Mouse (Mus musculus) layer of hippocampus, adult 18-20 months (tissue): Measurements from ENCODE around the gene Treml2. TPM values are rescaled to one million over a fixed set of nuclear protein-coding genes. Genes with fewer than 3 reads are reported as not detected.
A peak's percentile ranks its signal among the peaks of the same experiment; 100 is the strongest.
"Not testable (repeated sequence)": the region's sequence is repeated elsewhere in the genome, so short reads cannot be mapped to it uniquely, and the experiment has no call there.

Source experiments
- DNase-seq, 2 experiments: peaks; one replicate each; pipeline ENCODE4 v3.0.0; 2022; ENCODE audit warnings: low spot score in 2 of 2
- total RNA-seq, 2 experiments: library from RNA; stranded (reverse); gene quantifications; 2 replicates each; pipeline ENCODE4 v1.2.3; 2021

Treml2 gene
- total RNA-seq, 2 experiments from 2014 or later = 0.22 to 0.36 TPM

DNA sequence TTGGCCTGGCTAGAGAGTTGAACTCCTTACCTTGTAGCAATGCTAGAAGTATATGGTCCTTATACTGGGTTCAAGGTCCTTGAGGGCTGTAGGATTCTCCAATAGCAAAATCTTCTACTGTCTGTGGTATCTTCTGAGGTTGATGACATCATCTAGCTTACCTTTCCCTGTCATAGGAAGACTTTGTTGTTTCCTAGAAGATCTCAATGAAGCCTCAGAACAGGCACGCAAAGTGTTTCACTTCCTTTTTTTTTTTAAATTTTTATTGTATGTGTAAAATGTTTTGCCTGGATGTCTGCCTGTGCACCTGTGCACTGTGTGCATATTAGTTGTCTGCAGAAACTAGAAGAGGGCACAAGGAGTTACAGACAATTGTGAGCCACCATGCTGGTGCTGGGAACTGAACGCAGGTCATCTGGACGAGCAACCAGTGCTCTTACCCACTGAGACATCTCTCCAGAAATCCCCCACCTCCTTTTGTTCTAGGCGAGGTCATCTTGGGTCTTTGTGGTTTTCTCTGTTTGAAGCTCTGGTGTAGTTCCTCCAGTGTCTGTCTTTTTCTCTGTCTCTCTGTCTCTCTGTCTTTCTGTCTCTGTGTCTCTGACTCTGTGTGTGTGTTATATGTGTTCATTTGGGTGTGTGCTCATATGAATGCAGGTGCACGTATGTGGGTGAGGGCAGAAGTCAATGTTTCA, 5.7 kb upstream of the Treml2 start:
- DNase-seq = no peak

DNA sequence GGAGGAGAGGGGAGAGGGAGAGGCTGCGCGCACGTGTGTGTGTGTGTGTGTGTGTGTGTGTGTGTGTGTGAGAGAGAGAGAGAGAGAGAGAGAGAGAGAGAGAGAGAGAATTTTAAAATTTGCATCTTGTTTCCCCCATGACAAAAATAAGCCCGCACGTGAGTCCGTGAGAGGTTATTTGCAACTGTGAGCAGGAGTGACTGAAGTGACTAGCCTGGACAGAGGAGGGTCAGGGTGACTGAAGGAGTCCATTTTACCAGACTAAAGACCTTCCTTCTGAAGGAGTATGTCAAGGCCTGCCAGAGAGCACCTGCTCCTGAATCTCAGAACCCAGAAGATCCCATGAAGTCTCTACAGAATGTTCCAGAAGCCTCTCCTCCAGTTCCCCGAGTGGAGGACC, 458 bp downstream of the Treml2 start:
- no peak for DNase-seq

DNA sequence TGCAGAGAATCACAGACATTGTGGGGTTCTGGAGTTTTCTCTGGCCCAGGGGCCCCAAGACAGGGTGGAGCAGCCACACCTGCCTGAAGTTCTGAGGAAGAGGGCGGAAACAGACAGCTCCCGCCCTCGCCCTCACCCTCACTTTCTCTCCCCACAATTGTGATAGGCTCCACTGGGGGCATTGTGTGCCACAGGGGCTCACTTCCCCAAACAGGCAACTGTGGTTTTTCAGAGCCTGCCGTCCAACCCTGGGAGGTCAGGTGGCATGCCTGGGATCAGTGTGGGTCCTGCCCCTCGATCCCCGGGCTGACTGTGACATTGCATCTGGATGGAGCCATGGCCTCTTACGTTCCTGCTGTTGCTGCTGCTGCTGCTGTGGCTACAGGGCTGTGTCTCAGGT, 901 bp downstream of the Treml2 start:
- no peak for DNase-seq

DNA sequence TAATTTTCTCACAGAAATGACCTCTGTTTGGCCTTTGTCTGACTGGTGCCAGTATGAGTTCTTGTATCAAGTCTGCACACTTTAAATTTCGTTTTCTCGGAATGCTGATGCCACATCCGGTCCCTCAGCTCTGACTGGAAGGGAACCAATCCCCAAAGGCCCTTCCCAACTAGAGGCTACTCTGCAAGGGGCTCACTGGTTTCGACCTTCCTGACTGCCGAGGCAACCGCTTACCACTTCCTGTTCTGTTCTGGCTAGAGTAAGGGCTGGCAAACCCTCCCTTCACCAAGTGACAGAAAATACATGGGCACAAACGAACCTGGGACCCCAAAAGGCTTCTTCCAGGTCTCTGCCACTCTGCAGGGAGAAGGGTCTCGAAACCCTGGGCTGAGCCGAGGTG, 1.6 kb downstream of the Treml2 start:
- DNase-seq = no peak

DNA sequence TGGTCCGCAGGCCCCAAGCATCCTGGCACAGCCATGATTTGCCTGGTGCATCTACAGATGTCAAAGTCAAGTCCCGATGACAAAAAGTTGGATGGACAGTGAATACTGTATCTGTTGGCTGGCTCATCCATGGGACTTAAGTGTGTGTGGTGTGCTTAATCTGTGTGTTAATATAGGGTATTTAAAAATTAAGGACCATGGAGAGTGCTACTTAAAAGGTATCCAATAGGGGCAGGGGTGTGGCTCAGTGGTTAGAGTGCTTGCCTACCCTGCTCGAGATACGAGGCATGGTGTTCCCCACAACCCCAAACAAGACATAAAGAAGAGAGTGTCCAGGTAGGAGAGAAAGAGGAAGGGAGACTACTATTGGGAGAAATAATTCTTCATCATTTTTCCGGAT, 2.5 kb downstream of the Treml2 start:
- DNase-seq = no peak

DNA sequence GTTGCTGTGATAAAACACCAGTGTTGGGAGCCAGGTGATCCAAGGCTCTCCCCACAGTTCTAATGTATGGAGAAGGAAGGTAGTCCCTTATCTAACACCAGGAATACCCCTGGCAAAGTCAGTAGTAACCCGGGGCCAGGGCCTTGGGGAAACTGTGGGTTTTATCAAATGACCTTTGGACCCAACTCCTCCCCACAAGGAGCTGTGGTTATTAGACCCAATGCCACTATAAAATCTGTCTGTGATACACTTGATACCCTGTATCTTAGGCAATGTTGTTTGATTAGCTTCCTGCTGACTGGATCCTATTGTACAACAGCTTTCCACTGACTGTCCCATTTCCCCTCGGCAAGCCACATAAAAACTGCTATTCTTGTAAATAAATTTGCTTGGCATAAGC, 12.8 kb downstream of the Treml2 start:
- no peak for DNase-seq

DNA sequence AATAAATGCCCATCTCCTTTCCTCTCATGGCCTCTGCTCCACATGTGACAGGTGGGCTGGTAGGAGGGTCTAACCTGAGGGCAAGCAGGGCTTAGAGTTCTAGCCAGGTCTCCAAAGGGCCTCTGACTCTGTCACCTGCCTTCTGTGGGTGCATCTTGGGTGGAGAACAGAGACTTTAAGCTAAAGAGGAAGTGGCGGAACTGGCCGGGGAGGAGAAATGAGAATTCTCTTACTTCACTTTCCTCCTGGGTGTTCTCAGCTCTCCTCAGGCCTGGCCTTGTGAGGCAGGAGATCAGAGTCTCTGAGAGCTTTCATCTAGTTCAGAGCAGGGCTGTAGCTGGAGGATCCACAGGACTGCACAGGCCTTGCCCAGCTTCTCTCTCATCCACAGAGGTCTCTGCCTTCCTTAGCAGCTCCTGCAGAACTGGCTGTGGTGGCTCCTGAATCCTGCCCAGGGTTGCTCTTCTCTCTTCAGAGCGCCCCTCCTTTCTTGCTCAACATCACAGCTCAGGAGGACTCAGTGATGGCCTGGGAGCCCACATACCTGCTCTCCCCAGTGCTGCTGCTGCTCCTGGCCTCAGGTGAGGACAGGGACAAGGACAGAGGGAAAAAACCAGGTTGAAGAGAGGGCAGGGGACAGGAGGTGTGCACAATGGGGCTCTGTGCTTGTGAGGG, 16.7 kb downstream of the Treml2 start, which contains the start of gene B430306N03Rik:
Gene B430306N03Rik, plus strand, starts transcription at position 237 of the 675 bp plus-strand sequence.
- DNase-seq = not testable (repeated sequence)

DNA sequence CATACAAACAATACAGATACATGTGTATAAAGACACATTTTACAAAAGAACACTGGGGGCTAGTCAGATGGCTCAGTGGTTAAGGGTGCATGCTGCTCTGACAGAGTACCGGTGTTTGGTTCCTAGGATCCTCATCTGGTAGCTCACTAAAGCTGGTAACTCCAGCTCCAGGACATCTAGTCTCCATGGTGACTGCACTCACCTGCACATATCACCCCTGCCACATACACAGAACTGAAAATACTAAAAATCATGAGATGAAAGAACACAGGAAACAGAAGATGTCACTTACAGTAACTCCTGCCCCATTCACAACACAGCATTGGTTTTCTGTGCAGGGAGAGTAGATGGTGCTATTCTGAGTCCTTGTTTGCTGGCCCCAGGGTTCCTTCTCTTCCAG, 19.4 kb downstream of the Treml2 start:
- no peak for DNase-seq

DNA sequence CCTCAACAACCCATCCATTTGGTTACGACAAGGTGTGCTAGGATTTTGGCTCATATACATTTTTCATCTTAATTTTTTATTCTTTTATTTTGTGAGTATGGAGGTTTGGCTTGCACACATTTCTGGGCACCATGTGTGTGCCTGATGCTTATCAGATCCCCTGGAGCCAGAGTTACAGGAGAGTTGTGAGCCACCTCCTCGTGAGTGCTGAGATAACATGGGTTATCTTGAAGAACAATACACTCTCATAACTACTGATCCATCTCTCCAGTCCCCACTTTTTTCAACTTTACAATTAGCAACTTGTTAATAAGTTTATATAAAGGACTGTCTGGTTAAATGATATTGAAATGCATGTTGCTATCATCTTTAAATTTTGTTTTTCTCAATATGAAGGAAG, 22.0 kb downstream of the Treml2 start:
- no peak for DNase-seq

DNA sequence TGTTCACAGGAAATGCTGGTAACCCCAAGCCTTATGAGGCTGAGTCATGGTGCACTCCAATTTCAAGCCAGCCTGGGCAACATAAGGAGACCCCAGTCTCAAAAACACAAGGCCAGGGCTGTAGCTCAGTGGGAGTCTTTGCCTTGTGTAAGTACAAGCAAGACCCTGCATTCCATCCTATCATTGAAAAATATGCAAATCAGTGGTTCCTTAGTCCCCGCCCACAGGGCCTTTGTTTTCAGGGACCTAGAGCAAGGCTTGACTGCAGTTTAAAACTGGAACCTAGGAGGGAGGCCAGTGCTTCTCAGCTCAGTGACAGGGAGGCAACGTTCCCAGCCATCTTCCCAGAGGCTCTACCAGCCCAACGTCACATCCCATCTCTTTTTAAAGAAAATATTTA, 23.9 kb downstream of the Treml2 start:
- DNase-seq = no peak

DNA sequence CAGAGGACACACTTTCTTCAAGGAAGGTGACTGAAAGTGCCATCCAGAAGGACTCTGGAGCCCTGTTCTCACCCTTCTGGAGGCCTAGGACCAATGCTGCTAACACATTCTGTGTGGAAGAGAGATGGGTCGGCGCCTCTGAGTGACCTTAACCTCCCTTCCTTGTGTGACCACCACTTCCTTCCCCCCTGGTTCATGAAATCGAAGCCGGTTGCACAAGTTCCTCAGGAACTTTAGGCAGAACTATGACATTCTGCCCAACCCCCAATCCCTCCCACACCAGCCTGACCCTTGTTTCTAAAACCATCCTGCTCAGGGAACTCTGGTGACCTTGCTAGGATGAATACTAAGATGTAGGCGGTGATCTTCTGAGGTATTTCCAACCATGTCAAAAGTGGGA, 25.0 kb downstream of the Treml2 start:
- no peak for DNase-seq

DNA sequence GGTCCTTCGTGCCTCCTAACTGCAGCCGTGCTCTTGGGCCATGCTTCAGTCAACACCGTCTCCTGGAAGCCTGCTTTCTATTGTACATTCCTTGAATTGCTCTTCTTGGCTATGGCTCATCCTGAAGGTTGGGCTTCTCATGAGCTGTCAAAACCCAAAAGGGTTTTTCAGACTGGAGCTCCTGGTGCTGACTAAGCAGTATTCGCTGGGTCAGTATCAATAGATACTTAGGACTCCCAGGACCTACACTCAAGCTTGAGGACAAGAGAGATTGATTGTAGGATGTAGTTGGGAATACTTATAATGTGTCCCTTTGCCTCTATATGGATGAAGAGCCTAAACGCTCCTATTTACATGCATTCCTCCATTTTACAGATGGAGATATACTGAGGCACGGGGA, 25.8 kb downstream of the Treml2 start:
- DNase-seq = no peak

DNA sequence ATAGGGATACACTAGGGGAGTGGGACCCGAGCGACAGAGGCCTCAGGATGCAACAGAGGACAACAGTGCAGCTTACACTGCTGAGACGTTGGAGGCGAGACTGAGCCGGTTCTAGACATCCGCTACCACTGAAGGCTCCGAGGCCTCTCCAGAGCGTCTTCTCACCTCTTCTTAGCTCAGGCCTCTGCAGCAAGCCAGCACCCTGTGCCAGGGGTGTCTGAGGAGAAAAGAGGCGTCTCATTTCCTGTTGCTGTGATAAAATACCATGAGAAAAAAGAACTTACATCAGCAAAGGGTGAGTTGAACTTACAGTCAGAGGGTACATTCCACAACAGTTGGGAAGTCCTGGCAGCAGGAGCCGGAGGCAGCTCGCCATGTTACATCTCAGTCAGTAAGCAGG, 26.3 kb downstream of the Treml2 start:
- no peak for DNase-seq

DNA sequence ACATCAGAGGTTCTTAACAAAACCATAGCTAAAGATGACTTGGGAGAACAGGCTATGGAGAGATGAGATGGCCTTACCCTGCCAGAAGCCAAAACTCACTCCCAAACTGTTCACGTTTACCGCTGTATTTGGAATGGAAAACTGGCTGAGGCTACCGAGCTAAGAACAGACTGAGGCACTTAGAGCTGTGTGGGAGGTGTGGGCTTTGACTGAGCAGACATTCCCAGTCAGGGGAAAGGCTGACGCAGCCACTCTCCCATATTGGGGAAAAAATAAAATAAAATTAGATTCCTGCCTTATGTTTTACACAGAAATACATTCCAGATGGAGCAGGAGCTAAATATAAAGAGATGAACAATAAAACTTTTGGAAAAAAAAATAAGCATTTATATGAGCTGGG, 27.4 kb downstream of the Treml2 start:
- peak; percentile 64 to 83 for DNase-seq

DNA sequence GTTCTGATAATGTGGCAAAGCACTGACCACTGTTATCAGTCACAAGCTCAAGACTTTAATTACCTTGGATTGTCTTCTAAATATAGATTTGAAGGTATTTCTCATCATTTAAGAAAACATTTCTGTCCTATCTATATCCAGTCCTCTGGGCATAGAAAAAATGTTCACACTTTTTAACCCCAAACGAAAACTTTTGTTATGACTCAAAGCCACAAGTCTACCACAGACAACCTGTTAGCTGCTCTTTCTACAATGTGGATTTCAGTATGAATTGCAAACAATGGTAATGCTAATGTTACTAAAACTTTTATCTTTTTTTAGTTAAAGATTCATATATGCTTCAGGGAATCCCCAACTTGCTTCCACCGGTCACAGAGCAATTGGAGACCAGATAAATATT, 33.2 kb downstream of the Treml2 start:
- no peak for DNase-seq

DNA sequence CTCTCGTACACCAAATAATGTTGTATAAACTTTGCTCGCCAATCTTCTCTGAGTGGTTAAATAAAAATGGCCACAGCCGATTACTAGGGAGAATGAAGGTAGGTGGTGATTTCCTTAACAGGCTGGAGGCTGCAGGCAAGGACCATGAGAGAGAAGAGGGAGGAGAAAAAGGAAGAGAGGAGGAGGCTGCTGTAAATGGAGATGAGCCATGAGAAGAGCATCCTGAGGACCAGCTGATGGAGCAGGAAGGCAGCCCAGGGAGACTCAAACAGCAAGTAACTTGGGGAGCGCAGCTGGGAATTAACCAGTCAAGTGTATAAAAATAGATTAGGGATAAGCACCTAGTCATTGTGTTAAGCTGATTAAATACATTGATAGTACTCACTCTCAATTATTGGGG, 34.9 kb downstream of the Treml2 start:
- DNase-seq = no peak

DNA sequence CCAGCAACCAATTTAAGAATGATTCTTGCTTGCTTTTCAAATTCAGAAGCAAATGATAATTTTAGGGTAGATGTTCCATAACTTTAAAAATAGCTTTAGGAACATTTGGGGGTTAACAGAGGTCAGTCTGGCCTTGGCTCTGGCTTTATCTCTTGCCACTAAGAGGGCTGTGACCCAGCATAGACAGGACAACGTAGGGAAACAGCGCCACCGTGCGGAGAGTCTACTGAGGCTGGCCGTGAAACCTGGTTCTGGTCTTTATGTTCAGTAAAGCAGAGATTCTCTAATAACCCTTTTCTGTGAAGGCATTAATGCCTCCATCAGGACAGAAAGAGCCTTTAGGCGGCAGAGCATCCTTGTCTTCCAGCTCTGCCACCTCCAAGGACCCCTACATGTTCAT, 37.6 kb downstream of the Treml2 start:
- DNase-seq = peak; percentile 32 to 84

DNA sequence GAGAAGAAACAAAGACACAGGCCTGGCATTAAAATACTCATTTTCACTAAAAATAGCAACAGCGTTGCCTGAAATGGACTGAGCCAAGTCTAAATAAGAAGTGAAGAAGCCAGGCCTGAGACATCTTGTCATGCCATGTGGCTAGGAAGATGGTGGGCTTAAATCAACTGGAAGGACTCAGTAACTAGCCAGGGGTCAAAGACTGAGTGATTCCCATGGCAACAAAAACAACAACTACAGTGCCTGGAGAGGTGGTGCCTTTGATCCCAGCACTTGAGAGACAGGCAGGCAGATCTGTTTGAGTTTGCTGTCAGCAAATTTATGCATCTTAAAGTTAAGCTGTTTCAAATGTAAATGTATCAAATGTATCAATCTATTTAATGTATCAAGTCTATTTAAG, 41.0 kb downstream of the Treml2 start:
- no peak for DNase-seq

DNA sequence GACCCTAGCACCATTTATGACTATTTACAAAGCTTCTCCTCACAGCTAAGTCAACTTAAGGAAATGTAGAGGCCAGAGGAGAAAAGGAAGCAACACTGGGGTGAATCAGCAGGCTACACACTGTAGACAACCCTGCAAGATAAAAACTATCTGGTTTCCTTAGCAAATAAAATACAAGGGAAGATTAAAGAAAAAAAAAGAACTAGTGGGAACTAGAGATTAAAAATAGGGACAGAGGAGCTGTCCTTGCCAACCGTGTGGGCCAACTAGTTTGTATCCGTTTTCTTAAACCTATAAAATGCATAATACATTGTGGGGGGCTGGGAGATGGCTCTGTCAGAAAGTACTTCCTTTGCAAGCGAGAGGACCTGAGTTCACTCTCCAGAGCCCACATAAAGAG, 42.6 kb downstream of the Treml2 start:
- DNase-seq = no peak

DNA sequence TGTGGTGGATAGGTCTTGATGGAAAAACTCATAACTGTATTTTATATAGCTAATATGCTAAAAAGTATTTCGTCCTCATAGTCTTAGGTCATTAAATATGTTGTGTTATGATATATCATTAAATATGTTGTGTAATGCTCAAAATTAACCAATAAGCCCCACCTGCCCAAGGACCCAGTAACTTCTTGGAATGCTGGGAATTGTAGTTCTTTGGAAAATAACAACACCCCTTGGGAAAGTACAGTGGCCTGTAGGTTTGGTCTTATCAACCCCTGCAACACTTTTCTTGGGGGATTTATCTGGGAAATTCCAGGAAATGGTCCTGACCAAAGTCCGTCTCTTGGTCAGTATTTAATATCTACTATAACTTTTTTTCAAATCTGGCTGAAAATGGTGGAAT, 43.8 kb downstream of the Treml2 start:
- DNase-seq = no peak

DNA sequence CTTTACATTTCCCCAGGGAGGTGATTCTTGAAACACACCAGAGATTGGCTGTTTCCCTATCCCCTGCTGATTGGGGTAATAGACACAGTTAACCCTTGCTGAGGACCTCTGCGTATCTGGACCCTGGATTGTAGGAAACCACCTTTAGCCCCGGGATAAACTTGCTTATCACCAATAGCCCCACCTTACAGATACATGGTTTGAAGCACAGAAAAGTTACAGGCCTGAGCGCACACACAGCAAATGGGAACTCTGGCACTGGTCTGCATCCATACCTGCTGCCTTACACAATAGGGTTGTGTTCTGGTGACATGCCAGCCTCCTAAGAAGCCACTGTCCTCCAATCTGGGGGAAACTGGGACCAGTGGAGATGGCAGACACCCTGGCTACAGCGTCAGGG, 46.5 kb downstream of the Treml2 start:
- no peak for DNase-seq

DNA sequence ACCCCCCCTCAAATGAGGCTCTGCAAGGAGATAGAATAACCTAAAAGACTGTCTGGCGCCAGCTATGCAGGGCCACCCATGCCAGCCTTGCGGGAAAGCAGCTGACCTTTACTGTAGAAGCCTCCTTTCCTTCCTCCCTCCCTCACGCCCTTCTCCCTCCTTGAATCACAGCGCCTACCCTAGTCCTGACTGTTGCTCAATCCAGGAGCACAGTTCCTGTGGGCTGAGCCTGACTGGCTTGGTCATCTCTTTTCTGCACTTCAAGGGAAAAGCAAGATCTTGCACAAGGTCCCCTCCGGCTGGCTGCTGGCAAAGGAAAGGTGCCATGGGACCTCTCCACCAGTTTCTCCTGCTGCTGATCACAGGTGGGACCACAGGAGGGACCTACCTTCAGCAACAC, 46.9 kb downstream of the Treml2 start, which contains the start of gene Trem2:
Gene Trem2, plus strand, starts transcription at position 171 of the 400 bp plus-strand sequence.
- no peak for DNase-seq

DNA sequence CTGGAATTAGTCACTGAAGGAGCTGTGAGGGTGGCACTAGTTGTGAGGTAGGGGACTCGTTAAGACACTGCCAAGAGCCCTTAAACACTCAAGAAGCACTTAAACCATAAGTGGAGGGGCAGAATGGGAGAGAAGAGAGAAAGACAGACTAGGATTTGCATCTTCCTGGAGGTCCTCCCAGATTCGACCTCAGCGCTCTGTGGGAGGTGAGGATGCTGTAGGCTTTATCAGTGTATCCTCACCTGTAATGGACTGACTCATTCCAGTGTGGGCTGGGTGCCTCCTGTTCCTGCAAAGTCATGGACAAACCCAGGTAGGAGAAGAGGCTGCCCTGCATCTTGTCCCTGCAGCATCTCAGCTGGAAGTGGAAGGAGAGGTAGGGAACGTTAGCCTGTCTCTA, 47.5 kb downstream of the Treml2 start:
- DNase-seq = no peak
